Mouse (Mus musculus) brain, embryonic 14.5 days (tissue): ENCODE measurements around the gene Fbxl16.

Source experiments
- CTCF ChIP-seq: fragments of 200-500 bp; IDR thresholded peaks from 2 replicates; pipeline ENCODE4 v1.5.1; 2012; ENCODE audit warnings: inconsistent platforms, mild to moderate bottlenecking, moderate library complexity, borderline replicate concordance; ENCODE audit not compliant: insufficient read depth, insufficient read length; ENCODE audit errors: extremely low read depth
- POLR2A ChIP-seq: fragments of 200-500 bp; IDR thresholded peaks from 2 replicates; pipeline ENCODE4 v1.6.1; 2012; ENCODE audit warnings: mild to moderate bottlenecking, inconsistent platforms, borderline replicate concordance; ENCODE audit not compliant: poor library complexity, insufficient read depth, insufficient read length, severe bottlenecking; ENCODE audit errors: extremely low read depth

- TF ChIP-seq CTCF: no peak
- TF ChIP-seq POLR2A: no peak
Measured at GRCm38 (mm10) chr17:25867836-25868600, 59.1 kb downstream of the Fbxl16 start.
